Mouse (Mus musculus) limb, embryonic 14.5 days (tissue): Measurements from ENCODE around the gene Rbp4. TPM values are rescaled to one million over a fixed set of nuclear protein-coding genes. Genes with fewer than 3 reads are reported as not detected.

Experiments used
- ATAC-seq: fragments of 200-750 bp; cut with Nextera tagmentation; 2 replicates; pipeline ENCODE4 v1.8.0; 2017; ENCODE audit warnings: low read depth, moderate number of reproducible peaks, moderate TSS enrichment; ENCODE audit not compliant: low FRiP score
- DNase-seq: peaks from one replicate; pipeline ENCODE4 v3.0.0-alpha.2; 2015; ENCODE audit warnings: low spot score
- H3K27ac ChIP-seq: fragments of 300-500 bp; sonication (generic); replicated peaks from 2 replicates; pipeline ENCODE4 v1.5.1; 2014; ENCODE audit warnings: low read depth, mild to moderate bottlenecking, low read length, moderate library complexity, mixed read lengths
- H3K27me3 ChIP-seq: fragments of 300-500 bp; sonication (generic); 2 replicates; pipeline ENCODE4 v1.6.1; 2014; ENCODE audit warnings: low read length, mixed read lengths; ENCODE audit not compliant: control insufficient read depth, insufficient read depth
- H3K36me3 ChIP-seq: fragments of 300-500 bp; sonication (generic); 2 replicates; pipeline ENCODE4 v1.6.1; 2014; ENCODE audit warnings: mild to moderate bottlenecking, low read length, moderate library complexity, mixed read lengths; ENCODE audit not compliant: control insufficient read depth, insufficient read depth
- H3K4me1 ChIP-seq: fragments of 300-500 bp; sonication (generic); 2 replicates; pipeline ENCODE4 v1.6.1; 2014; ENCODE audit warnings: antibody characterized with exemption, low read length, mixed read lengths; ENCODE audit not compliant: control insufficient read depth, insufficient read depth
- H3K4me2 ChIP-seq: fragments of 300-500 bp; sonication (generic); replicated peaks from 2 replicates; pipeline ENCODE4 v1.6.1; 2014; ENCODE audit warnings: low read depth, mild to moderate bottlenecking, low read length, moderate library complexity; ENCODE audit not compliant: severe bottlenecking
- H3K4me3 ChIP-seq: fragments of 300-500 bp; sonication (generic); replicated peaks from 2 replicates; pipeline ENCODE4 v1.5.1; 2014; ENCODE audit warnings: low read length
- H3K9ac ChIP-seq: fragments of 300-500 bp; sonication (generic); 2 replicates; pipeline ENCODE4 v1.6.1; 2014; ENCODE audit warnings: mild to moderate bottlenecking, low read depth, low read length, moderate library complexity; ENCODE audit not compliant: severe bottlenecking
- H3K9me3 ChIP-seq: fragments of 300-500 bp; sonication (generic); 2 replicates; pipeline ENCODE4 v1.6.1; 2016; ENCODE audit warnings: low read length; ENCODE audit not compliant: control insufficient read depth
- POLR2A ChIP-seq: fragments of 200-500 bp; IDR thresholded peaks from 2 replicates; pipeline ENCODE4 v1.8.0; 2012; ENCODE audit warnings: inconsistent platforms, mild to moderate bottlenecking, moderate library complexity, borderline replicate concordance; ENCODE audit not compliant: insufficient read depth, insufficient read length; ENCODE audit errors: extremely low read depth
- WGBS: fragments of 180-500 bp; shearing (Covaris S2); extraction: QIAGEN DNeasy Blood & Tissue Kit; methylation state at CpG from one replicate; pipeline ENCODE4 v1.1.7; 2014; 5-methylcytosine and 5-hydroxymethylcytosine counted together
- polyA plus RNA-seq, 2 experiments: library from polyadenylated mRNA; depleted of rRNA in 1 of 2; stranded (reverse) in 1 of 2; unstranded in 1 of 2; fragments of >200 nt; fragmentation: Nextera tagmentation in 1 of 2; extraction: Ambion mirVana in 1 of 2; gene quantifications; 2 replicates each; pipeline versions ENCODE4 v1.2.1 to v1.2.3; 2012 to 2014

Gene Rbp4
- polyA plus RNA-seq, 2 experiments, result 18.0 to 20.5 TPM

DNA sequence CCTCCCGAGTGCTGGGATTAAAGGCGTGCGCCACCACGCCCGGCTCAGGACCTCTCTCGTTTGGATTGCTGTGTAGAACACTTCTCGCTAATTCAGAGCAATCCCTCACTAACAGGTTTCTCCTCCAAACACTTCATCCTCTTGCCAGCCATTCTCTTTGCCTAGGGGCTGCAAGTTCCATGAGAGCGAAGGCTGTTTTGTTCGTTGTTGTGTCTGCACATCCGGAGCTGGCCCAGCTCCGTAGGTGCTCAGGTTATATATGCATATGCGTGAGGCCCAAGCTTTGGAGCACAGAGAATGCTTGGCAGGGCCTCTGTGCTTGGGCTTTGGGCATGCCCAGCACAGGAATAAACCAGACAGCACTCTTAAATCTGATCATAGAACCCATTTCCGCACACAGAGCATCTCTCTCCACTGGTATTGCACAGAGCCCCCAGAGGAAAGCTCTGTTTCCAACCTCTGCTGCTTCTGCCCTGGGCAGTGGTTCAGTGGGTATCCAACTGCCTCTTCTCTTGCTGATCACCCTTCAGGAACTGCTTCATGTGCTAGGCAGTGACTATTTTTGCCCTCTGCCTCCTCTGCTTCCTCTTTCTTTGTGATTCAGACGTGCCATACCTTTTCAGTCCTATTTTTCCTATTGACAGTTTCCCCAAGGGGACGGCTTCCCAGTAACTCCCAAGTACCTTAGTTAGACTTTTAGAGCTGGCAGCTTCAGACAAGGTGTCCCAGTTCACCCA lies 15.4 kb downstream of the Rbp4 start:
- H3K9ac ChIP-seq, result no peak overlapping the region
- no peaks in the 10 kb centered on the region for H3K36me3 ChIP-seq
- ATAC-seq, result no peak
- DNase-seq, result no peak
- H3K4me1 ChIP-seq, result no peaks in the 10 kb centered on the region
- no peak overlapping the region for H3K4me3 ChIP-seq
- no peaks in the 10 kb centered on the region for H3K27me3 ChIP-seq
- 89% methylated on average over 15 of the region's 15 CpGs for WGBS
- no peak overlapping the region for H3K27ac ChIP-seq
- no peaks in the 10 kb centered on the region for H3K9me3 ChIP-seq
- no peak for TF ChIP-seq POLR2A
- no peak overlapping the region for H3K4me2 ChIP-seq

DNA sequence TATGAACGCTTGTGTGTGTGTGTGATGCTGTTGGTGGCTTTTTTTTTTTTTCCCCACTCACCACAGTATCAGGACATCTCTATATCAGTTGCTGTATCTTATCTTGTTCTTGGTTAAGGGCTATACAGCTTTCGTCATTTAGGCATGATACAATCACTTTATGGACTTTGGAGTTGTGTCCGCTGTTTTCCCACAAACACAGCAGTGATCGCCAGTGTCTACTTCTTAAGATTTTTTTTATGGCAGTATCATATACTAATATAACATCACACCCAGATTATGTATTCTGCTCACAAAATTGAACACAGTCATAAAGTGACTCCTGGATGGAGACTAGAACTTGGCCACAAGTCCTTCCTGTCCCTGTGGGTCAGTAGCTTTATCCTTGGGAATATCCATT lies 17.2 kb downstream of the Rbp4 start:
- no peak for ATAC-seq
- no peak for TF ChIP-seq POLR2A

DNA sequence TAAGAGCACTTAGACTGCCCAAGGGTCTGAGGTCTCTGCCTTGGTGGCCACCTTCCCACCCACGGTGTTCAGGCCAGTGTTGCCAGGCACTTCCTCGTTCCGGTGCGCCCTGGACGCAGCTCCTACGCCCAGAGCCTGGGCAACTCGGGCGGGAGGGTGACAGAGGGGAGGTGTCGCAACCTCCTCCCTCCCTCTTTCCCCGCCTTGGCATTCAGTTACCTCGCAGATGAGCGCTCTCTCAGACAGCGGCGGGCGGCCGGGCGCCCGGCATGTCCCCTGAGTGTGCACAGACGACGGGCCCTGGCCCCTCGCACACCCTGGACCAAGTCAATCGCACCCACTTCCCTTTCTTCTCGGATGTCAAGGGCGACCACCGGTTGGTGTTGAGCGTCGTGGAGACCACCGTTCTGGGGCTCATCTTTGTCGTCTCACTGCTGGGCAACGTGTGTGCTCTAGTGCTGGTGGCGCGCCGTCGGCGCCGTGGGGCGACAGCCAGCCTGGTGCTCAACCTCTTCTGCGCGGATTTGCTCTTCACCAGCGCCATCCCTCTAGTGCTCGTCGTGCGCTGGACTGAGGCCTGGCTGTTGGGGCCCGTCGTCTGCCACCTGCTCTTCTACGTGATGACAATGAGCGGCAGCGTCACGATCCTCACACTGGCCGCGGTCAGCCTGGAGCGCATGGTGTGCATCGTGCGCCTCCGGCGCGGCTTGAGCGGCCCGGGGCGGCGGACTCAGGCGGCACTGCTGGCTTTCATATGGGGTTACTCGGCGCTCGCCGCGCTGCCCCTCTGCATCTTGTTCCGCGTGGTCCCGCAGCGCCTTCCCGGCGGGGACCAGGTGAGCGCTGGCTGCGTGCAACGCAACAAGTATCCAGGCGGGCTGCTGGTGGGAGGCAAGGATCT lies 28.0 kb downstream of the Rbp4 start, which contains the start of gene Ffar4:
Ffar4 (plus strand) TSS at position 214 of the 901 bp plus-strand sequence.
- Histone ChIP-seq H3K4me3 (peak within 1 kb of the TSS; percentile 34), H3K36me3 (no peaks in the 10 kb centered on the region), H3K4me1 (peaks cover 3% of the 10 kb centered on the region; the same call in 1 of the 2 replicates), H3K27me3 (peaks cover 34% of the 10 kb centered on the region), H3K4me2 (peak within 1 kb of the TSS; percentile 49), H3K9me3 (no peaks in the 10 kb centered on the region), H3K27ac (no peak within 1 kb of the TSS), H3K9ac (no peak within 1 kb of the TSS)
- DNase-seq (no peak), ATAC-seq (no peak)
- WGBS, result 1% methylated on average over 67 of the region's 77 CpGs
- TF ChIP-seq POLR2A, result no peak

More for the DNA sequence above, 17.2 kb downstream of the Rbp4 start:
- H3K4me3 ChIP-seq, result no peak overlapping the region
- no peak for DNase-seq
- no peaks in the 10 kb centered on the region for H3K4me1 ChIP-seq
- H3K9ac ChIP-seq, result no peak overlapping the region
- H3K27ac ChIP-seq, result no peak overlapping the region
- no peaks in the 10 kb centered on the region for H3K27me3 ChIP-seq
- H3K4me2 ChIP-seq, result no peak overlapping the region
- no peaks in the 10 kb centered on the region for H3K36me3 ChIP-seq
- WGBS, result 90% methylated on average over 4 of the region's 4 CpGs
- H3K9me3 ChIP-seq, result no peaks in the 10 kb centered on the region

DNA sequence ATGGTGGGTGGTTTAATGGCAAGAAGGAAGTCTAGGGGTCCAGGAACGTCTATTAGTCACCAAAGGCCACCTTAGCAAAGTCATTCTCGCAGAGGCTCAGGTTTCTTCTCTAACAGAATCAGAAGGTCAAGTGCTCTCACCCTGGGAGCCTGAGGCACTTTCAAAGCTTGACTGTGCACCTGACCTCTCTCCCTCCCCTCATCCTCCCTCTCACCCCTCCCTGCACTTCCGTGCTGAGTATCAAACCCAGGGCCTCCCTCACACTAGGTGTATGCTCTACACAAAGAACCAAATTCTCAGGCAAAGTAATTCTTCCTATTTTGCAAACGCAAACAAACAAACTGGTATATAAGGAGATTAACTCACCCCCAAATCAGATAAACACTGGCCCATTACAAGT lies 28.9 kb downstream of the Rbp4 start:
- Histone ChIP-seq H3K9ac (no peak overlapping the region), H3K4me3 (no peak overlapping the region), H3K4me1 (peaks cover 3% of the 10 kb centered on the region; the same call in 1 of the 2 replicates), H3K4me2 (no peak overlapping the region), H3K9me3 (no peaks in the 10 kb centered on the region), H3K36me3 (no peaks in the 10 kb centered on the region), H3K27me3 (peaks cover 34% of the 10 kb centered on the region), H3K27ac (no peak overlapping the region)
- no peak for DNase-seq
- 9% methylated on average over 4 of the region's 4 CpGs for WGBS
- no peak for ATAC-seq
- TF ChIP-seq POLR2A, result no peak

DNA sequence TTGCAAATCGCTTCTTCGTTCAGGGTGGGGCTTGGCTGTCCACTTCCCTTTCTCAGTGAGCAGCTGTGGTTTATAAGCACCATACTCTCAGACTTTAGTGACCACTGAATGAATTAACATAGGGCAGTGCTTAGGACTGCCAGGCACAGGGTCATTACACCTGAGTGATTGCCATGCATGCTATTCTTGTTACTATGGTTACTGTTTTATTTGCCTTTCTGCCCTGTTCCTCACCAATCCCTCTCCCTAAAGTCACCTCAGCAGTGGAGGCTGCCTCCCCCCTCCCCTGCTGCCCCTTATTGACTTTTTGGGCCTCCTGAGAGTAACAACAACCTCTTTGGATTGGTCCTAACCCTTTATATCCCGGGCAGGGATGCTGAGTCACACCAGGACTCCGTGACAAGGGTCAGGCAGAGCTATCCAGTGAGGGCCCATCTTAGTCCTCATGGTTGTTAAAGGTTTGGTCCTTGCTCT lies 33.5 kb downstream of the Rbp4 start:
- H3K36me3 ChIP-seq, result no peaks in the 10 kb centered on the region
- no peak overlapping the region for H3K27ac ChIP-seq
- no peak overlapping the region for H3K9ac ChIP-seq
- TF ChIP-seq POLR2A, result no peak
- no peak overlapping the region for H3K4me3 ChIP-seq
- DNase-seq (no peak), ATAC-seq (no peak)
- no peak overlapping the region for H3K4me2 ChIP-seq
- WGBS, result 38% methylated on average over 4 of the region's 4 CpGs
- no peaks in the 10 kb centered on the region for H3K4me1 ChIP-seq
- H3K9me3 ChIP-seq, result no peaks in the 10 kb centered on the region
- peaks cover 6% of the 10 kb centered on the region for H3K27me3 ChIP-seq
